Mouse (Mus musculus) erythroblast, adult 5-6 weeks (primary cell): ENCODE results near the gene Syt17. TPM values are rescaled to one million over a fixed set of nuclear protein-coding genes. Genes with fewer than 3 reads are reported as not detected.

Source experiments
- ATAC-seq: replicated peaks from 2 replicates; pipeline ENCODE4 v1.8.0; 2016; ENCODE audit warnings: moderate number of reproducible peaks, mild to moderate bottlenecking, moderate TSS enrichment, inconsistent platforms; ENCODE audit not compliant: poor library complexity, low FRiP score, severe bottlenecking
- total RNA-seq, 2 experiments: library from RNA; stranded (forward) in 1 of 2; stranded (reverse) in 1 of 2; fragments of 150-400 nt in 1 of 2; fragments of 200-764, 138-1000 nt in 1 of 2; gene quantifications; 2 replicates each; pipeline versions ENCODE4 v1.2.3 to v1.2.4; 2015 to 2017; ENCODE audit warnings: low replicate concordance in 2 of 2

The Syt17 gene
- total RNA-seq (2015; ENCODE audit: low replicate concordance) (not detected in 2 replicates), total RNA-seq (2017; ENCODE audit: low replicate concordance) (not detected in 2 replicates)

GRCm38 (mm10) chr7:118448134-118448967, at the start of gene Syt17:
Syt17 (minus strand) TSS chr7:118448222.
- no peak for ATAC-seq

- no peak for ATAC-seq
Observed at GRCm38 (mm10) chr7:118494892-118495579, 47.0 kb upstream of the Syt17 start.

- no peak for ATAC-seq
Observed at GRCm38 (mm10) chr7:118493892-118494291, 45.9 kb upstream of the Syt17 start.

GRCm38 (mm10) chr7:118491431-118492147, 43.6 kb upstream of the Syt17 start, which contains the start of gene Itpripl2:
Itpripl2 (minus strand) TSS chr7:118491975.
- no peak for ATAC-seq

- no peak for ATAC-seq
Observed at GRCm38 (mm10) chr7:118490666-118491430, 42.8 kb upstream of the Syt17 start.

GRCm38 (mm10) chr7:118489706-118490665, 42.0 kb upstream of the Syt17 start:
- ATAC-seq, result no peak

GRCm38 (mm10) chr7:118488060-118488664, 40.1 kb upstream of the Syt17 start:
- ATAC-seq, result no peak

- no peak for ATAC-seq
Observed at GRCm38 (mm10) chr7:118486917-118487316, 38.9 kb upstream of the Syt17 start.

GRCm38 (mm10) chr7:118483996-118484395, 36.0 kb upstream of the Syt17 start:
- ATAC-seq, result no peak

- no peak for ATAC-seq
Observed at GRCm38 (mm10) chr7:118482001-118482400, 34.0 kb upstream of the Syt17 start.

GRCm38 (mm10) chr7:118481047-118481810, 33.2 kb upstream of the Syt17 start:
- no peak for ATAC-seq

- no peak for ATAC-seq
Observed at GRCm38 (mm10) chr7:118480160-118480709, 32.2 kb upstream of the Syt17 start.

- no peak for ATAC-seq
Observed at GRCm38 (mm10) chr7:118478835-118479312, 30.9 kb upstream of the Syt17 start.

- no peak for ATAC-seq
Observed at GRCm38 (mm10) chr7:118476428-118476827, 28.4 kb upstream of the Syt17 start.

- ATAC-seq, result no peak
Observed at GRCm38 (mm10) chr7:118475008-118475705, 27.1 kb upstream of the Syt17 start.

GRCm38 (mm10) chr7:118472886-118473285, 24.9 kb upstream of the Syt17 start:
- no peak for ATAC-seq
